Mouse (Mus musculus) natural killer cell, adult 2 months (primary cell): ENCODE data around the gene Gm21883.
"Not testable (repeated sequence)": the region's sequence is repeated elsewhere in the genome, so short reads cannot be mapped to it uniquely, and the experiment has no call there.

Experiments used
- DNase-seq, 2 experiments: peaks; one replicate each; pipeline ENCODE4 v3.0.0; 2022; ENCODE audit warnings: low spot score in 2 of 2

The Gm21883 gene

GRCm38 (mm10) chrX:31574183-31574582 is at the start of gene Gm21883:
TSS of gene Gm21883 (minus strand) at chrX:31574283.
- DNase-seq, result not testable (repeated sequence)

- DNase-seq, result not testable (repeated sequence)
Observed at GRCm38 (mm10) chrX:31618820-31619219, 44.7 kb upstream of the Gm21883 start, which contains the start of gene Spin2e. TSS of gene Spin2e (minus strand) at chrX:31618920.
